Mouse (Mus musculus): Measurements from ENCODE around the gene Atad3a. TPM values are rescaled to one million over a fixed set of nuclear protein-coding genes. Genes with fewer than 3 reads are reported as not detected.

Atad3a gene
- polyA plus RNA-seq, 1 experiment: 72.9 TPM

- TF ChIP-seq CTCF (IDR thresholded peaks at IDR 0.05; ENCODE audit: control insufficient read depth, insufficient read depth, insufficient read length) (no peak), USF1 (IDR thresholded peaks at IDR 0.05; ENCODE audit: low read depth) (no peak), MYOD1 (IDR thresholded peaks at IDR 0.05; ENCODE audit: control insufficient read depth, insufficient read length, low read depth) (no peak), MAX (IDR thresholded peaks at IDR 0.05) (no peak), CEBPB (IDR thresholded peaks at IDR 0.05; ENCODE audit: low read depth) (no peak), MYOG (IDR thresholded peaks at IDR 0.05; ENCODE audit: control insufficient read depth, extremely low read depth, insufficient read length) (no peak), FOSL1 (IDR thresholded peaks at IDR 0.05; ENCODE audit: insufficient read depth, low read length, poor library complexity, severe bottlenecking) (no peak)
- Histone ChIP-seq H3K4me3 (ENCODE audit: insufficient read depth, poor library complexity, severe bottlenecking) (no peak overlapping the region), H3K27me3 (ENCODE audit: control insufficient read depth, insufficient read depth, insufficient read length) (no peaks in the 10 kb centered on the region), H3K36me3 (ENCODE audit: control insufficient read depth, insufficient read depth) (no peaks in the 10 kb centered on the region), H3K79me2 (ENCODE audit: control insufficient read depth, insufficient read depth) (no peaks in the 10 kb centered on the region), H3ac (ENCODE audit: control insufficient read depth, insufficient read length, low read depth) (no peak overlapping the region), H3K79me3 (ENCODE audit: low read depth) (no peaks in the 10 kb centered on the region)
Observed at GRCm38 (mm10) chr4:155772786-155773185, 11.9 kb upstream of the Atad3a start.

- Histone ChIP-seq H3K79me3 (ENCODE audit: low read depth) (no peaks in the 10 kb centered on the region), H3K36me3 (ENCODE audit: control insufficient read depth, insufficient read depth) (no peaks in the 10 kb centered on the region), H3ac (ENCODE audit: control insufficient read depth, insufficient read length, low read depth) (no peak overlapping the region), H3K4me3 (ENCODE audit: insufficient read depth, poor library complexity, severe bottlenecking) (no peak overlapping the region), H3K79me2 (ENCODE audit: control insufficient read depth, insufficient read depth) (no peaks in the 10 kb centered on the region), H3K27me3 (ENCODE audit: control insufficient read depth, insufficient read depth, insufficient read length) (no peaks in the 10 kb centered on the region)
- TF ChIP-seq CEBPB (IDR thresholded peaks at IDR 0.05; ENCODE audit: low read depth): no peak
- TF ChIP-seq CTCF (IDR thresholded peaks at IDR 0.05; ENCODE audit: control insufficient read depth, insufficient read depth, insufficient read length): no peak
- TF ChIP-seq USF1 (IDR thresholded peaks at IDR 0.05; ENCODE audit: low read depth): no peak
- no peak for TF ChIP-seq MYOG (IDR thresholded peaks at IDR 0.05; ENCODE audit: control insufficient read depth, extremely low read depth, insufficient read length)
- TF ChIP-seq MAX (IDR thresholded peaks at IDR 0.05): no peak
- no peak for TF ChIP-seq MYOD1 (IDR thresholded peaks at IDR 0.05; ENCODE audit: control insufficient read depth, insufficient read length, low read depth)
- TF ChIP-seq FOSL1 (IDR thresholded peaks at IDR 0.05; ENCODE audit: insufficient read depth, low read length, poor library complexity, severe bottlenecking): no peak
Observed at GRCm38 (mm10) chr4:155771706-155772105, 10.8 kb upstream of the Atad3a start.

- H3K36me3 ChIP-seq (ENCODE audit: control insufficient read depth, insufficient read depth): no peaks in the 10 kb centered on the region
- no peaks in the 10 kb centered on the region for H3K27me3 ChIP-seq (ENCODE audit: control insufficient read depth, insufficient read depth, insufficient read length)
- no peak overlapping the region for H3K4me3 ChIP-seq (ENCODE audit: insufficient read depth, poor library complexity, severe bottlenecking)
- H3K79me3 ChIP-seq (ENCODE audit: low read depth): no peaks in the 10 kb centered on the region
- no peaks in the 10 kb centered on the region for H3K79me2 ChIP-seq (ENCODE audit: control insufficient read depth, insufficient read depth)
- H3ac ChIP-seq (ENCODE audit: control insufficient read depth, insufficient read length, low read depth): peak overlapping the region; percentile 14
- TF ChIP-seq MAX (IDR thresholded peaks at IDR 0.05) (no peak), USF1 (IDR thresholded peaks at IDR 0.05; ENCODE audit: low read depth) (no peak), CEBPB (IDR thresholded peaks at IDR 0.05; ENCODE audit: low read depth) (no peak)
Observed at GRCm38 (mm10) chr4:155770626-155771025, 9.7 kb upstream of the Atad3a start.

GRCm38 (mm10) chr4:155769880-155770512, 9.1 kb upstream of the Atad3a start:
- TF ChIP-seq FOSL1 (IDR thresholded peaks at IDR 0.05; ENCODE audit: insufficient read depth, low read length, poor library complexity, severe bottlenecking) (no peak), CTCF (IDR thresholded peaks at IDR 0.05; ENCODE audit: control insufficient read depth, insufficient read depth, insufficient read length) (peak; percentile 99), MAX (IDR thresholded peaks at IDR 0.05) (peak; percentile 67)
- H3K36me3 ChIP-seq (ENCODE audit: control insufficient read depth, insufficient read depth): no peaks in the 10 kb centered on the region
- H3K79me3 ChIP-seq (ENCODE audit: low read depth): no peaks in the 10 kb centered on the region
- H3K79me2 ChIP-seq (ENCODE audit: control insufficient read depth, insufficient read depth): no peaks in the 10 kb centered on the region
- no peaks in the 10 kb centered on the region for H3K27me3 ChIP-seq (ENCODE audit: control insufficient read depth, insufficient read depth, insufficient read length)
- peak overlapping the region; percentile 72 for H3ac ChIP-seq (ENCODE audit: control insufficient read depth, insufficient read length, low read depth)
- H3K4me3 ChIP-seq (ENCODE audit: insufficient read depth, poor library complexity, severe bottlenecking): peak overlapping the region; percentile 30

GRCm38 (mm10) chr4:155769496-155769879, 8.6 kb upstream of the Atad3a start:
- Histone ChIP-seq H3K4me3 (ENCODE audit: insufficient read depth, poor library complexity, severe bottlenecking) (peak overlapping the region; percentile 30), H3K36me3 (ENCODE audit: control insufficient read depth, insufficient read depth) (no peaks in the 10 kb centered on the region), H3ac (ENCODE audit: control insufficient read depth, insufficient read length, low read depth) (peak overlapping the region; percentile 40), H3K79me2 (ENCODE audit: control insufficient read depth, insufficient read depth) (no peaks in the 10 kb centered on the region), H3K27me3 (ENCODE audit: control insufficient read depth, insufficient read depth, insufficient read length) (no peaks in the 10 kb centered on the region), H3K79me3 (ENCODE audit: low read depth) (no peaks in the 10 kb centered on the region)
- TF ChIP-seq CEBPB (IDR thresholded peaks at IDR 0.05; ENCODE audit: low read depth) (no peak), MYOG (IDR thresholded peaks at IDR 0.05; ENCODE audit: control insufficient read depth, extremely low read depth, insufficient read length) (no peak), MAX (IDR thresholded peaks at IDR 0.05) (no peak), FOSL1 (IDR thresholded peaks at IDR 0.05; ENCODE audit: insufficient read depth, low read length, poor library complexity, severe bottlenecking) (no peak), MYOD1 (IDR thresholded peaks at IDR 0.05; ENCODE audit: control insufficient read depth, insufficient read length, low read depth) (no peak), CTCF (IDR thresholded peaks at IDR 0.05; ENCODE audit: control insufficient read depth, insufficient read depth, insufficient read length) (no peak), USF1 (IDR thresholded peaks at IDR 0.05; ENCODE audit: low read depth) (no peak)

- Histone ChIP-seq H3K4me3 (ENCODE audit: insufficient read depth, poor library complexity, severe bottlenecking) (no peak overlapping the region), H3K79me3 (ENCODE audit: low read depth) (peaks cover 32% of the 10 kb centered on the region), H3K79me2 (ENCODE audit: control insufficient read depth, insufficient read depth) (peaks cover 45% of the 10 kb centered on the region), H3ac (ENCODE audit: control insufficient read depth, insufficient read length, low read depth) (no peak overlapping the region), H3K36me3 (ENCODE audit: control insufficient read depth, insufficient read depth) (peaks cover 18% of the 10 kb centered on the region), H3K27me3 (ENCODE audit: control insufficient read depth, insufficient read depth, insufficient read length) (no peaks in the 10 kb centered on the region)
- TF ChIP-seq CTCF (IDR thresholded peaks at IDR 0.05; ENCODE audit: control insufficient read depth, insufficient read depth, insufficient read length) (no peak), MYOD1 (IDR thresholded peaks at IDR 0.05; ENCODE audit: control insufficient read depth, insufficient read length, low read depth) (no peak), MAX (IDR thresholded peaks at IDR 0.05) (no peak), MYOG (IDR thresholded peaks at IDR 0.05; ENCODE audit: control insufficient read depth, extremely low read depth, insufficient read length) (no peak), FOSL1 (IDR thresholded peaks at IDR 0.05; ENCODE audit: insufficient read depth, low read length, poor library complexity, severe bottlenecking) (no peak), USF1 (IDR thresholded peaks at IDR 0.05; ENCODE audit: low read depth) (no peak), CEBPB (IDR thresholded peaks at IDR 0.05; ENCODE audit: low read depth) (no peak)
Observed at GRCm38 (mm10) chr4:155762357-155762756, 1.5 kb upstream of the Atad3a start.

Measured in C2C12 (cell line).